Mouse (Mus musculus): ENCODE measurements around the gene Efemp2.

DNA sequence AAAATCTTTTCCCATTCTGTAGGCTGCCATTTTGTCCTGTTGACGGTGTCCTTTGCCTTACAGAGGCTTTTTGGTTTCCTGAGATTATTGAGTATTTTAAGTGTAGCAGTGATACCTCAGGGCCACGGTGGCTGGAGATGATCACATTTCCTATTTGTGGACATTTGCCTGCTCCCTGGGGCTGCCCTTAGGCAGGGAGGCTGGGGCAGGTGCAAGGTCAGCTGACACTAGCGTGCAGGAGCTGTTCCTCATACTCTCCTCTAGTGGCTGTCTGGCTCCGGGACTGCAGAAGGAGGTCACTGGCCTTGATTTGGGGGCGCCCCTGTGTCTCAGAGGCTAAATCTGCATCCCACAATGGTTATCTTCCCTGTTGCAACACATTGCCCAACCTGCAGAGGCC, 51.5 kb downstream of the Efemp2 start:
- no peak for TF ChIP-seq POLR2A (IDR thresholded peaks at IDR 0.05; ENCODE audit: low read depth, low read length)
- no peak for TF ChIP-seq CTCF (IDR thresholded peaks at IDR 0.05; ENCODE audit: borderline replicate concordance, insufficient read depth, low read length)

Measured in embryonic fibroblast, embryonic 13.5 days (primary cell).